Mouse (Mus musculus) mature B cell (primary cell): ENCODE measurements around the gene Usb1.

ENCODE experiments used
- in situ Hi-C: fragments of 300-500 bp; cut with MboI; formaldehyde crosslinking; loops from 2 replicates; pipeline ENCODE4 v1.14.3; 2019

Gene Usb1

DNA sequence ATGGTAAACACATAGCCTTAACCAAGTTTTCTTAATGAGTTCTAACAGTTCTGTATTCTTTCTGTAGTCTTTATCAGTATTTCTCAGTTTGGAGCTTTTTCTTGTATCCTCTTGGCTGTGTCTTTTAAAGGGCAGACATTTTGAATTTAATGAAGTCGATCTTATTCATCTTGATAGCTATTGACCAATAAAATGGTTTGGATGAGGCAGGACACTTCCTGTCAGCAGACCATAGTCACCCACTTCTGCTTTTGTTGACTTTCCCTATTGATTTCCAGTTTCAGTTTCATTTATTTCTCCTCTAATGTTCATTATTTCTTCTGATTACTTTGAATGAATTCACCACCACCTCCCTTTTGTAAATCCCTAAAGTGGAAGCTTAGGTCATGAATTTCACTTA, 3.6 kb downstream of the Usb1 start:
- in situ Hi-C loops = loop anchor here (10.0 kb wide), 2 partner anchors 99 to 251 kb away; partner anchors contain the start of genes Cfap20 and Katnb1

- in situ Hi-C loops = loop anchor here (10.0 kb wide), 2 partner anchors 98 to 252 kb away; partner anchors contain the start of genes Cfap20 and Katnb1
These were observed 4.3 kb downstream of the Usb1 start for GRCm38 (mm10) chr8:95336363-95336762.

DNA sequence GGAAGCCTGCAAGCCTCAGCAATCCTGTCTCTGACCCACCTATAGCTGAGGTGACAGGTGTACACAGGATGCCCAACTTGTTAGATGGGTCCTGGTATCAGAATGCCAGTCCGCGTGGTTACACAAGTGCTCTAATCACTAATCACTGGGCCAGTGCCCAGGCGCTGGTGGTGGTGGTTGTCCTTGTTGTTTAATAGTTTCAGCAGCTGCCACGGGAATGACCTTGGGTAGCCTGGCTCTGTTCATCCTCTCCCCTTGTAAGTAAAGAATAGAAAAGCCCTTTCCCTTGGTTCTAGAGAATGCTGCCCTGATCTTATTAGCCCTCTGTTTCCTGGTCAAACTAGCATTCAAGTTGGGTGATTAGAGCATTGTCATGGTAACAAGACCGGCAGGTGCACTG, 9.6 kb downstream of the Usb1 start:
- in situ Hi-C loops = no loop called here

GRCm38 (mm10) chr8:95344668-95345067, 12.6 kb downstream of the Usb1 start:
- in situ Hi-C loops = no loop called here

GRCm38 (mm10) chr8:95346643-95347545, 14.8 kb downstream of the Usb1 start:
- in situ Hi-C loops = no loop called here

DNA sequence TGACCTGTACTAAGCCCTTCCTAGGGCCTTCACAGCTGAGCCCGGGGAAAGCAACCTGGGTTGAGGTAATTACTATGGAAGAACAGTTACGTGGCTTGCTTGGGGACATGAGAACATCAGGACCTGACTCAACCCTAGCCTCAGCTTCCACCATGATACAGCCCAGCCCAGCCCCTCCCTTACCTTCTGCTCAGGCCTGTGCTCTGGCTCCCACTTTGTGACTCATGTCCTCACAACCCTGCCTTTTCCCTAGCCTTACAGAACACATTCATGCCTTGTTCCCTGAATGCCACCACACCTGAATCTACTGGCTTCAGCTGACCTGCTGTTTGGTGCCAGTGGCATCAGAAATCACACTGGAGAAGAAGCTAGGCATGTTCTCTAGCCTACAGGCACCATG, 16.3 kb downstream of the Usb1 start:
- in situ Hi-C loops = no loop called here

DNA sequence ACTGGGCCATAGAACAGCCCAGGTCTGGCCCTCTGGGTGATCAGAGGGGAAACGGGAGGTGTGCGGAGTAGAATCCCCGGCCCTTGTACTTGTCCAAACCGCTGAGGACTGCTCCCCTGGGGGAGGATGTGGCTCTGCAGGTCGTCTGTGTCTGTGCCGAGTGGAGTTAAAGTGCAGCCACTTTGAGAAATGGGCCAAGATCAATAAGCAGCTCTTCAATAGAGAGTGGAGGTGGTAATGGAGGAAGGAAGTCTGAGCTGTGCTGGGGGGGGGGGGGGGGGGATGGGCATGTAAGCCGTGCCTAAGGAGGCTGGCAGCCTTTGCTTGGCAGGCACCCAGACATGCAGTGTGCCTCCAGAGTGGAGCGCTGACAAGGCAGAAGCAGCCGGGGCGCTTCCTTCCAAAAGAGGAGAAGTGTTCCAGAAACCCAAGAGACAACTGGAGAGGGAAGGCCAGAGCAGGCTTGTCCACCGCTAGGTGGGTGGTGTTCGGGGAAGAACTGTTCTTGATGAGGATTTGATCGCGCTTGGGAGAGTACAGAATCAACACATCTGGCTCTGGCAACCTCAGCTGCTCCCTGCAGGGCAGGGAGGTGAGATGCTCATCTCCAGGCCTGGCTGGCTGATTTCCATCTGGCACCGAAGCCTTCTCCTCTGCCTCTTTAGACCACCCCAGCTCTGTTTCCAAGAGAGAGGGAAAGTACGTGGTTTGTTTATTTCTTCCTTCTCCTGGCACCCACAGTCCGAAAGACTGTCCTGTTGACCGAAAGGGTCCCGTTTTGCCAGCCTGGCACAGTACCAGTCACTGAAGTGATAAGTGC, 16.9 kb downstream of the Usb1 start:
- in situ Hi-C loops = no loop called here

- in situ Hi-C loops = no loop called here
These were observed 19.4 kb downstream of the Usb1 start for GRCm38 (mm10) chr8:95351461-95351860.

GRCm38 (mm10) chr8:95352151-95352870, 20.2 kb downstream of the Usb1 start, which contains the start of gene Mmp15:
Gene Mmp15, plus strand, starts transcription at chr8:95352268.
- in situ Hi-C loops = no loop called here

- in situ Hi-C loops = no loop called here
These were observed 21.1 kb downstream of the Usb1 start for GRCm38 (mm10) chr8:95352871-95353866.

DNA sequence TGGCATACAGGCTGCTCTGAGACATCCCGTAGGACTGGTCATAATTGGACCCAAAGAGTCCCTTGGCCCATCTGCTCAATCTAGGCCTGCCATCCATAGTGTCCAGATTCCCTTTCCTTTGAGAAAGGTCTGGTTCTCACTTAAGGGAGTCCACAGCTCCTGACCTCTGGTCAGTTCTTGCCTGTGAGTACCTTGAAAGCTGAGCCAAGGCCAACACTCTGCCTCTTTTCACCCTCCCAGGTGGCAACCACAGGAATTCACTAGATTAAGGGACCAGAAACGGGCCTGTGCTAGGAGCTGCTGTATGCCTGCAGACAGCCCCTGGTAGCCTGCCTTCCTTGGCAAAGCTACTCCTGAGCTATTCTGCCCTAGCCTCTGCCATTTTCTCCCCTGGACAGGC, 22.5 kb downstream of the Usb1 start:
- in situ Hi-C loops = no loop called here

- in situ Hi-C loops = no loop called here
These were observed 26.7 kb downstream of the Usb1 start for GRCm38 (mm10) chr8:95358550-95359411.

DNA sequence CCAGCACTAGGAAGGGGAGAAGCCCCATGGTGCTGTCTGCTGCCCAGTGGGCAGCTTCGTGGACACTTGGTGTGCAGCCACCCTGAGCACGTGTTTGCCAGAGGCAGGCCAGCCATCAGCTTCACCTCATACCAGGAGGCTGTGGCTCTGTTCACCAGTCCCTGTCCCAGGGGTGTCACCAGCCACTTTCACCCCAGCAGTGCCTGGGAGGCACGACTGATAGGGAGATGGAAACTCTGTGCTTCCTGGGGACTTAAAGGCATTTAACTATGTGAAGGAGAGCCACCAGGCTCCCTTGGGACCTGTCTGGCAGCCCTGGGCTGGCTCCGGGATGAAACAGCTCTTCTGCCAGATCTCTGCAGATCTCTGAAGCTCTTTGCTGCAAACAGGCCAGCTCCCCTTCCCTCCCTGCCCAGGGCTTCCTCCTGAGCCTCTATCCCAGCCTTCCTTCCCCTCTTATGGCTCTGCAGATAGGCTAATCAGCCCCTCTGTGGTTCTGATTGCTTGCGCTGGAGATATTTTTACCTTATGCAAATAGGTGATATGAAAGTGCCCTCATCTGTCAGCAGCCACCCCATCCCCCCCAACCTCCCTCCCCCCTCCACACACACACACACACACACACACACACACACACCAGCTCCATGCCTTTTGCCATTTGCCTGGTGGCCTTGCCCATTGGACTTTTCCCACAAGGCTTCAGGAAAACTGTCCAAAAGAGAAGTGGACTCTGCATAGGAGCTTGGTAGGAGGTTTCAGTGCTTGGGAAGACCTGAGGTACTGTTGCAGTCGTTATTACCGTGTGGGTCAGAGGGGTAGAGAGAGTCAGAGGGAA, 28.3 kb downstream of the Usb1 start:
- in situ Hi-C loops = no loop called here

DNA sequence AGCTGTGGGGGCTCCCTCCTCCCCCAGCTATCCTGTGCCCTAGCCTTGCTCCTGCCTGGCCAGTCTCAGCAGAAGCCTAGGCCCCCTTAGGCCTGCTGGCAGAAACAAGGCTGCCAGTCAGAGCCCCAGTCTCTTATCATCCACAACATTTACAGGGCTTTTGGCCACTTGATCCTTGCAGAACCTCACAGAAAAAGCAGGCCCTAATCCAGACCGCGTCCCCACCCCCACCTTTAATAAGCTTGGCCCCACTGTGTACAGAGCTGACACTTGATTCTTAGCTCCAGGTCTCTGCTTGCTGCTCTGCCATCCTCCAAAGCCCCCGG, 28.9 kb downstream of the Usb1 start:
- in situ Hi-C loops = no loop called here

DNA sequence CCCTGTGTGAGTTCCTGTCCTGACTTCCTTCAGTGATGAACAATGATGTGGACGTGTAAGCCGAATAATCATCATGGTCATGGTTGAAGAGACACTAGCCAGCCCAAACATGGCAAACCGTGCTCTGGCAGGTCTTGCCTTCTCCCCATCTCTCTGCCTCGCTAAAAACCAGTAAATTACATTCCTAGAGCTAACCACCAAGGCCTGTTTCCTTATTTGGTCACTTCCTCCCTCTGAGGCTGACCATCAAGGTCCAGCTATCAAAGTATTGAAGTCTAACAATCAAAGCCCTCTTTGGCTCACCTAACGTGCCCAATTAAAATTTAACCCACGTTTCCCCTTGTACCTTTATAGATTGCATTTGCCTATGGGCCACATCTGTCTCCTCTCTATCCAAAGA, 30.2 kb downstream of the Usb1 start:
- in situ Hi-C loops = no loop called here

DNA sequence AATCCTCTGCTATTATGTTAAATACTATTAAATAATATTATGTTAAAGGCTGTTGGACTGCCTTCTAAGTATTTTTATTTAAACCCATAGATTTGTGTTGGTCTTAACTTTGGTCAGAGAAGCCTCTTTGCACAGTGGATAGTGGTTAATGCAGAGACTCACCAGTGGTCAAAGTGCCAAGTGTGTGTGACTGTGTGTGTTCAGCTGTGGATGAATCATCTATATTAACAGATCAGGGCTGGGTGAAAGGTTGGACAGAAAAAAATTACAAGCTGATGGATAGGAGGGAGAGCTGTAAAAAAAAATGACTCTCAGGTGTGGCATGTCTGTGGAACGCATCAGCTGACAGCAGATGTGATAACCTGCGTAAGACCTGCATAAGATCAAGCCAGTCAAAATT, 31.8 kb downstream of the Usb1 start:
- in situ Hi-C loops = no loop called here

DNA sequence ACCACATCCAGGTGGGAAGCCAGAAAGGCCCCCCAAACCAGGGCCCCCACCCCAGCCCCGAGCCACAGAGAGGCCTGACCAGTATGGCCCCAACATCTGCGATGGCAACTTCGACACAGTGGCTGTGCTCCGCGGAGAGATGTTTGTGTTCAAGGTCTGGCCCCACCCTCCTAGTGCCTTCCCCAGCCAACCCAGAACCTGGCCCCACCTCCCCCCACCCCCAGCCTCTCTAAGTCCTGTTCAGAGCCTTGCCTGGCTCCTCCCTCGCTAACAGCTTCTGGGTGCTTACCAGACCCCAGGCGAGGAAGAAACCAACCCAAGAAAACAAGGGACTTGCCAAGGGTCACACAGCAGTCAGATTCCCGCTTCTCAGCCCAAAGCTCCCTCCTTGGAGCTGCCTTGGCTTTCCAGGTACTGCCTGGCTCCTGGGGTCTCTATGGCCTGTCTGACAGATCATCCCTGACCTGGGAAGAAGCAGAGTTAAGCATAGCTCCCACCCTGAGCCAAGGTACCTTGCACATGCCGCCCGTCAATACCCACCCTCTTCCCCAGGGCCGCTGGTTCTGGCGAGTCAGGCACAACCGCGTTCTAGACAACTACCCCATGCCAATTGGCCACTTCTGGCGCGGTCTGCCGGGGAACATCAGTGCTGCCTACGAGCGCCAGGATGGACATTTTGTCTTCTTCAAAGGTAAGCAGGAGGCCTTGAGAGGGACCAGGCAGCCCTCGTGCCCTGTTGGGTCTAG, 37.7 kb downstream of the Usb1 start:
- in situ Hi-C loops = no loop called here

GRCm38 (mm10) chr8:95373389-95374002, 41.4 kb downstream of the Usb1 start:
- in situ Hi-C loops = no loop called here
